Comparison of ENCODE assay signal across 25 mouse cellular contexts in the genomic region with DNA sequence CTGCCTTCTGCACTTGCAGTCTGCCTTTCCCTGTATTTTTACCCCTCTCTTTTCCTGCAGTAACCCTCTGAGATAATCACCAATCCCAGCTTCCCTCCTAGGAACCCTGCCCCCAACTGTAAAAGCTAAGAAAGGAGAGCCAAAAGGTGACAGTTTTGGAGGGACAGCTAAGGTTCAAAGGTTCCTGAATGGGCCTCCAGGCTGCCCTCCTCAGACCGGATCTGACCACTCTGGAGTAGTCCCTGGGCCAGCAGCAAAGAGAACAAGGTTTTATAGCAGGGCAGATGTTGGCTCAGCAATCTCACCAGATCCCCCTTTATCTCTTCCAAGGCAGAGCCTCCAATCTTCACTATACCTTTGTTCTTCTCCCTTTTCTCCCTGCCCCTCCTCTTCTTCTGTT. TPM values are rescaled to one million over a fixed set of nuclear protein-coding genes. Genes with fewer than 3 reads are reported as not detected.
DNase-seq lines count a peak whose midpoint lies in the region; ATAC-seq and TF ChIP-seq lines count a peak whose summit lies in the region.
"Had no signal": no experiment of that assay in that cellular context is flagged by ENCODE, and none has a peak within 500 bp of the region (broad histone marks: within the 10 kb centered on the region; RNA-seq: fewer than 3 reads in every experiment).

No protein-coding gene starts in this region.

- peak overlapping the region; percentile 51; the same call in 1 of the 2 replicates for H3K4me3 ChIP-seq in hindbrain, embryonic 11.5 days (ENCODE audit: low read depth, low read length)
- no peak overlapping the region for H3K4me3 ChIP-seq in hindbrain, postnatal 0 days (ENCODE audit: low read length)
- H3K4me3 ChIP-seq in neural tube, embryonic 12.5 days = no peak overlapping the region
- H3K4me3 ChIP-seq in neural tube, embryonic 15.5 days (replicated peaks) = no peak overlapping the region
- no peak overlapping the region for H3K4me3 ChIP-seq in neural tube, embryonic 13.5 days
- H3K4me3 ChIP-seq in midbrain, embryonic 14.5 days (replicated peaks; ENCODE audit: low read depth, low read length) = no peak overlapping the region
- H3K4me3 ChIP-seq: limb, embryonic 12.5 days; liver, embryonic 13.5 days; lung, embryonic 15.5 days; midbrain, embryonic 12.5 days; myocyte had no signal

- H3K9ac ChIP-seq in hindbrain, embryonic 11.5 days (ENCODE audit: low read depth, low read length) = peak overlapping the region; percentile 72; the same call in 1 of the 2 replicates
- no peak overlapping the region for H3K9ac ChIP-seq in hindbrain, postnatal 0 days (replicated peaks; ENCODE audit: low read length)
- H3K9ac ChIP-seq in neural tube, embryonic 12.5 days = peak overlapping the region; percentile 88
- no peak overlapping the region for H3K9ac ChIP-seq in neural tube, embryonic 15.5 days (replicated peaks)
- peak overlapping the region; percentile 26; the same call in 1 of the 2 replicates for H3K9ac ChIP-seq in neural tube, embryonic 13.5 days
- no peak overlapping the region for H3K9ac ChIP-seq in midbrain, embryonic 14.5 days (replicated peaks; ENCODE audit: low read length)
- H3K9ac ChIP-seq: limb, embryonic 12.5 days; liver, embryonic 13.5 days; lung, embryonic 15.5 days; midbrain, embryonic 12.5 days had no signal

- H3K4me1 ChIP-seq in hindbrain, embryonic 11.5 days (replicated peaks; ENCODE audit: control insufficient read depth, insufficient read depth, low read length) = no peaks in the 10 kb centered on the region
- no peaks in the 10 kb centered on the region for H3K4me1 ChIP-seq in hindbrain, postnatal 0 days (ENCODE audit: insufficient read depth, low read length)
- H3K4me1 ChIP-seq in neural tube, embryonic 12.5 days = peaks cover 74% of the 10 kb centered on the region
- H3K4me1 ChIP-seq in neural tube, embryonic 15.5 days = peaks cover 54% of the 10 kb centered on the region
- H3K4me1 ChIP-seq in neural tube, embryonic 13.5 days (replicated peaks) = peaks cover 85% of the 10 kb centered on the region
- no peaks in the 10 kb centered on the region for H3K4me1 ChIP-seq in midbrain, embryonic 14.5 days (ENCODE audit: control insufficient read depth, insufficient read depth, low read length)
- H3K4me1 ChIP-seq: liver, embryonic 13.5 days; midbrain, embryonic 12.5 days had no signal

- DNase-seq in hindbrain, embryonic 11.5 days (ENCODE audit: low spot score) = no peak
- no peak for DNase-seq in hindbrain, postnatal 0 days (ENCODE audit: low spot score)
- DNase-seq in thymus, postnatal 4 days = no peak
- no peak for DNase-seq in midbrain, embryonic 14.5 days
- DNase-seq: adrenal gland, postnatal 14 days; cerebellum, adult 11 months; cerebellum, postnatal 10 days; heart, postnatal 10 days; layer of hippocampus, adult 9-11 months; liver, embryonic 13.5 days; lung, postnatal 4 days; right cerebral cortex, postnatal 4 days; thymus, postnatal 36 days had no signal

- no peaks in the 10 kb centered on the region for H3K9me3 ChIP-seq in hindbrain, embryonic 11.5 days (ENCODE audit: control insufficient read depth, low read length)
- no peaks in the 10 kb centered on the region for H3K9me3 ChIP-seq in hindbrain, postnatal 0 days (ENCODE audit: low read length)
- no peaks in the 10 kb centered on the region for H3K9me3 ChIP-seq in neural tube, embryonic 12.5 days
- H3K9me3 ChIP-seq in neural tube, embryonic 15.5 days (replicated peaks) = no peaks in the 10 kb centered on the region
- no peaks in the 10 kb centered on the region for H3K9me3 ChIP-seq in neural tube, embryonic 13.5 days
- no peaks in the 10 kb centered on the region for H3K9me3 ChIP-seq in midbrain, embryonic 14.5 days (ENCODE audit: control insufficient read depth, low read length)
- H3K9me3 ChIP-seq: limb, embryonic 12.5 days; liver, embryonic 13.5 days; lung, embryonic 15.5 days; midbrain, embryonic 12.5 days had no signal

- no peak for ATAC-seq in hindbrain, embryonic 11.5 days (ENCODE audit: low FRiP score)
- no peak for ATAC-seq in hindbrain, postnatal 0 days
- ATAC-seq in neural tube, embryonic 12.5 days (ENCODE audit: low FRiP score, low read depth) = no peak
- no peak for ATAC-seq in neural tube, embryonic 15.5 days (ENCODE audit: low FRiP score)
- no peak for ATAC-seq in neural tube, embryonic 13.5 days (ENCODE audit: low read depth)
- no peak for ATAC-seq in midbrain, embryonic 14.5 days (ENCODE audit: low FRiP score, low TSS enrichment)

- TF ChIP-seq CTCF in hindbrain, postnatal 0 days (IDR thresholded peaks at IDR 0.05; ENCODE audit: low read depth) = no peak

- 0% methylated on average over 1 of the region's 1 CpGs for WGBS in hindbrain, embryonic 11.5 days
- WGBS in hindbrain, postnatal 0 days = 11% methylated on average over 1 of the region's 1 CpGs
- WGBS in neural tube, embryonic 12.5 days = 3% methylated on average over 1 of the region's 1 CpGs
- WGBS in neural tube, embryonic 15.5 days = 20% methylated on average over 1 of the region's 1 CpGs
- 11% methylated on average over 1 of the region's 1 CpGs for WGBS in neural tube, embryonic 13.5 days
- 0% methylated on average over 1 of the region's 1 CpGs for WGBS in midbrain, embryonic 14.5 days

- peaks cover 71% of the 10 kb centered on the region for H3K27me3 ChIP-seq in hindbrain, embryonic 11.5 days (ENCODE audit: control insufficient read depth, insufficient read depth, low read length)
- peaks cover 89% of the 10 kb centered on the region for H3K27me3 ChIP-seq in hindbrain, postnatal 0 days (ENCODE audit: insufficient read depth, low read length)
- no peaks in the 10 kb centered on the region for H3K27me3 ChIP-seq in neural tube, embryonic 12.5 days (replicated peaks)
- no peaks in the 10 kb centered on the region for H3K27me3 ChIP-seq in neural tube, embryonic 15.5 days (replicated peaks)
- H3K27me3 ChIP-seq in neural tube, embryonic 13.5 days = no peaks in the 10 kb centered on the region
- H3K27me3 ChIP-seq in midbrain, embryonic 14.5 days (ENCODE audit: control insufficient read depth, insufficient read depth, low read length) = peaks cover 97% of the 10 kb centered on the region
- H3K27me3 ChIP-seq: CH12.LX had no signal

- peak overlapping the region; percentile 62 for H3K27ac ChIP-seq in hindbrain, embryonic 11.5 days (ENCODE audit: low read depth, low read length)
- H3K27ac ChIP-seq in hindbrain, postnatal 0 days = no peak overlapping the region
- H3K27ac ChIP-seq in neural tube, embryonic 12.5 days = no peak overlapping the region
- no peak overlapping the region for H3K27ac ChIP-seq in neural tube, embryonic 15.5 days (replicated peaks)
- H3K27ac ChIP-seq in neural tube, embryonic 13.5 days (replicated peaks) = peak overlapping the region; percentile 85; the same call in 1 of the 2 replicates
- no peak overlapping the region for H3K27ac ChIP-seq in midbrain, embryonic 14.5 days (replicated peaks; ENCODE audit: low read depth, low read length)
- H3K27ac ChIP-seq: limb, embryonic 12.5 days; liver, embryonic 13.5 days; lung, embryonic 15.5 days; midbrain, embryonic 12.5 days had no signal

- H3K36me3 ChIP-seq in hindbrain, embryonic 11.5 days (ENCODE audit: control insufficient read depth, insufficient read depth, low read length) = no peaks in the 10 kb centered on the region
- H3K36me3 ChIP-seq in hindbrain, postnatal 0 days (ENCODE audit: insufficient read depth, low read length) = no peaks in the 10 kb centered on the region
- no peaks in the 10 kb centered on the region for H3K36me3 ChIP-seq in neural tube, embryonic 12.5 days
- no peaks in the 10 kb centered on the region for H3K36me3 ChIP-seq in neural tube, embryonic 15.5 days
- H3K36me3 ChIP-seq in neural tube, embryonic 13.5 days = no peaks in the 10 kb centered on the region
- no peaks in the 10 kb centered on the region for H3K36me3 ChIP-seq in midbrain, embryonic 14.5 days (ENCODE audit: control insufficient read depth, insufficient read depth, low read length)
- H3K36me3 ChIP-seq: limb, embryonic 12.5 days; liver, embryonic 13.5 days; lung, embryonic 15.5 days; midbrain, embryonic 12.5 days had no signal

- peak overlapping the region; percentile 49 for H3K4me2 ChIP-seq in hindbrain, embryonic 11.5 days (replicated peaks; ENCODE audit: low read depth, low read length)
- H3K4me2 ChIP-seq in hindbrain, postnatal 0 days (ENCODE audit: low read depth, low read length) = no peak overlapping the region
- H3K4me2 ChIP-seq in neural tube, embryonic 12.5 days (replicated peaks) = peak overlapping the region; percentile 86
- H3K4me2 ChIP-seq in neural tube, embryonic 15.5 days = no peak overlapping the region
- H3K4me2 ChIP-seq in neural tube, embryonic 13.5 days = peak overlapping the region; percentile 67
- no peak overlapping the region for H3K4me2 ChIP-seq in midbrain, embryonic 14.5 days (ENCODE audit: low read length)
- H3K4me2 ChIP-seq: heart, embryonic 11.5 days; limb, embryonic 12.5 days; liver, embryonic 13.5 days; lung, embryonic 15.5 days; midbrain, embryonic 12.5 days had no signal

RNA-seq across cellular contexts. Expression of a gene that starts 23.5 kb away (rescaled TPM):
- polyA plus RNA-seq in hindbrain, embryonic 11.5 days (2014; fragmentation: Nextera tagmentation; extraction: Ambion mirVana) = 37.3 and 37.8 TPM in 2 replicates
- total RNA-seq in hindbrain, postnatal 0 days (2014; rRNA removed) = 12.5 and 13.1 TPM in 2 replicates
- 33.0 and 35.4 TPM in 2 replicates for polyA plus RNA-seq in hindbrain, postnatal 0 days (2015; fragmentation: Nextera tagmentation; extraction: Ambion mirVana)
- polyA plus RNA-seq in neural tube, embryonic 12.5 days (2016; fragmentation: Nextera tagmentation; extraction: Ambion mirVana) = 69.5 and 77.4 TPM in 2 replicates
- 26.7 and 48.6 TPM in 2 replicates for polyA plus RNA-seq in neural tube, embryonic 15.5 days (2015; fragmentation: Nextera tagmentation; extraction: Ambion mirVana)
- 40.2 and 49.9 TPM in 2 replicates for polyA plus RNA-seq in neural tube, embryonic 13.5 days (2015; fragmentation: Nextera tagmentation; extraction: Ambion mirVana)
- not detected in 2 replicates for polyA plus RNA-seq in midbrain, embryonic 14.5 days (2014; fragmentation: Nextera tagmentation; extraction: Ambion mirVana)
- total RNA-seq: granulocyte monocyte progenitor cell, adult 5-6 weeks had no signal
- polyA plus RNA-seq: forebrain, embryonic 11.5 days had no signal

RNA-seq across cellular contexts. Expression of a gene that starts 44.2 kb away (rescaled TPM):
- polyA plus RNA-seq in hindbrain, embryonic 11.5 days (2014; fragmentation: Nextera tagmentation; extraction: Ambion mirVana) = 0.45 and 5.4 TPM in 2 replicates
- 0.43 and 1.4 TPM in 2 replicates for total RNA-seq in hindbrain, postnatal 0 days (2014; rRNA removed)
- 0.59 and 1.2 TPM in 2 replicates for polyA plus RNA-seq in hindbrain, postnatal 0 days (2015; fragmentation: Nextera tagmentation; extraction: Ambion mirVana)
- polyA plus RNA-seq in neural tube, embryonic 12.5 days (2016; fragmentation: Nextera tagmentation; extraction: Ambion mirVana) = 68.8 and 77.1 TPM in 2 replicates
- 23.4 and 35.1 TPM in 2 replicates for polyA plus RNA-seq in neural tube, embryonic 15.5 days (2015; fragmentation: Nextera tagmentation; extraction: Ambion mirVana)
- 46.8 and 51.1 TPM in 2 replicates for polyA plus RNA-seq in neural tube, embryonic 13.5 days (2015; fragmentation: Nextera tagmentation; extraction: Ambion mirVana)
- polyA plus RNA-seq in midbrain, embryonic 14.5 days (2014; fragmentation: Nextera tagmentation; extraction: Ambion mirVana) = not detected in 2 replicates
- total RNA-seq: granulocyte monocyte progenitor cell, adult 5-6 weeks had no signal
- polyA plus RNA-seq: forebrain, embryonic 11.5 days; midbrain, embryonic 12.5 days had no signal

RNA-seq across cellular contexts. Expression of a gene that starts 51.8 kb away (rescaled TPM):
- not detected in 2 replicates for polyA plus RNA-seq in hindbrain, embryonic 11.5 days (2014; fragmentation: Nextera tagmentation; extraction: Ambion mirVana)
- total RNA-seq in hindbrain, postnatal 0 days (2014; rRNA removed) = 0.26 TPM in 1 of 2 replicates, not detected in the other
- not detected in 2 replicates for polyA plus RNA-seq in hindbrain, postnatal 0 days (2015; fragmentation: Nextera tagmentation; extraction: Ambion mirVana)
- polyA plus RNA-seq in neural tube, embryonic 12.5 days (2016; fragmentation: Nextera tagmentation; extraction: Ambion mirVana) = 44.5 and 65.6 TPM in 2 replicates
- polyA plus RNA-seq in neural tube, embryonic 15.5 days (2015; fragmentation: Nextera tagmentation; extraction: Ambion mirVana) = 56.5 and 108 TPM in 2 replicates
- polyA plus RNA-seq in neural tube, embryonic 13.5 days (2015; fragmentation: Nextera tagmentation; extraction: Ambion mirVana) = 75.8 and 85.5 TPM in 2 replicates
- polyA plus RNA-seq in midbrain, embryonic 14.5 days (2014; fragmentation: Nextera tagmentation; extraction: Ambion mirVana) = not detected in 2 replicates
- total RNA-seq: CH12.LX; granulocyte monocyte progenitor cell, adult 5-6 weeks; heart, postnatal 10 days had no signal
- polyA plus RNA-seq: brain, embryonic 14.5 days; forebrain, embryonic 11.5 days; lung, embryonic 15.5 days; midbrain, embryonic 12.5 days had no signal

Comparison
In these comparisons a context has a peak if more than half of its experiments do, and no peak if none do; other contexts are left out.
1. H3K27ac ChIP-seq: peak in hindbrain, embryonic 11.5 days (single experiment) and neural tube, embryonic 13.5 days (single experiment); none in hindbrain, postnatal 0 days (single experiment), neural tube, embryonic 12.5 days (single experiment), neural tube, embryonic 15.5 days (single experiment) and midbrain, embryonic 14.5 days (single experiment).
2. H3K4me2 ChIP-seq: peak in hindbrain, embryonic 11.5 days (single experiment), neural tube, embryonic 12.5 days (single experiment) and neural tube, embryonic 13.5 days (single experiment); none in hindbrain, postnatal 0 days (single experiment), neural tube, embryonic 15.5 days (single experiment) and midbrain, embryonic 14.5 days (single experiment).
3. H3K9ac ChIP-seq: peak in hindbrain, embryonic 11.5 days (single experiment), neural tube, embryonic 12.5 days (single experiment) and neural tube, embryonic 13.5 days (single experiment); none in hindbrain, postnatal 0 days (single experiment), neural tube, embryonic 15.5 days (single experiment) and midbrain, embryonic 14.5 days (single experiment).
4. RNA of a gene that starts 23.5 kb away (polyA plus RNA-seq): 69.5 to 77.4 TPM in neural tube, embryonic 12.5 days, 26.7 to 48.6 TPM in neural tube, embryonic 15.5 days, 40.2 to 49.9 TPM in neural tube, embryonic 13.5 days, 37.3 to 37.8 TPM in hindbrain, embryonic 11.5 days and 33.0 to 35.4 TPM in hindbrain, postnatal 0 days; not detected in midbrain, embryonic 14.5 days; every median in the first group is over 10 times any median in the second.
5. RNA of a gene that starts 51.8 kb away (polyA plus RNA-seq): 56.5 to 108 TPM in neural tube, embryonic 15.5 days, 75.8 to 85.5 TPM in neural tube, embryonic 13.5 days and 44.5 to 65.6 TPM in neural tube, embryonic 12.5 days; not detected in hindbrain, embryonic 11.5 days, not detected in hindbrain, postnatal 0 days and not detected in midbrain, embryonic 14.5 days; every median in the first group is over 10 times any median in the second.